ENCODE assay signal across 13 mouse cellular contexts in genomic region chr16:34466649-34467048, GRCm38 (mm10).
DNase-seq lines count a peak whose midpoint lies in the region; ATAC-seq and TF ChIP-seq lines count a peak whose summit lies in the region.
"Had no signal": no experiment of that assay in that cellular context is flagged by ENCODE, and none has a peak within 500 bp of the region (broad histone marks: within the 10 kb centered on the region; RNA-seq: fewer than 3 reads in every experiment).

No protein-coding gene starts in this region.

- intact Hi-C loops in heart, postnatal 10 days (cut with DNase I), result loop anchor here (5.0 kb wide), 2 partner anchors 106 to 119 kb away; partner anchors contain the start of gene Kalrn

- no peak for ATAC-seq in intestine, postnatal 0 days
- no peak for ATAC-seq in intestine, embryonic 16.5 days
- no peak for ATAC-seq in midbrain, embryonic 16.5 days
- no peak for ATAC-seq in frontal cortex, adult (ENCODE audit: low TSS enrichment)
- ATAC-seq: forebrain, embryonic 14.5 days; Patski had no signal

- WGBS in intestine, postnatal 0 days, result 50% methylated on average over 4 of the region's 4 CpGs
- 52% methylated on average over 4 of the region's 4 CpGs for WGBS in intestine, embryonic 16.5 days
- WGBS in midbrain, embryonic 16.5 days, result 46% methylated on average over 4 of the region's 4 CpGs
- 77% methylated on average over 4 of the region's 4 CpGs for WGBS in midbrain, embryonic 10.5 days

- H3K27ac ChIP-seq in intestine, postnatal 0 days (ENCODE audit: low read depth, low read length), result no peak overlapping the region
- H3K27ac ChIP-seq in intestine, embryonic 16.5 days (ENCODE audit: low read length), result no peak overlapping the region
- H3K27ac ChIP-seq in midbrain, embryonic 16.5 days (ENCODE audit: low read length), result peak overlapping the region; percentile 3; the same call in 1 of the 2 replicates
- H3K27ac ChIP-seq in midbrain, embryonic 10.5 days (replicated peaks), result no peak overlapping the region
- H3K27ac ChIP-seq: embryonic facial prominence, embryonic 15.5 days had no signal

- H3K9ac ChIP-seq in intestine, postnatal 0 days (ENCODE audit: low read depth, low read length), result no peak overlapping the region
- no peak overlapping the region for H3K9ac ChIP-seq in intestine, embryonic 16.5 days (ENCODE audit: low read depth, low read length)
- H3K9ac ChIP-seq in midbrain, embryonic 16.5 days (ENCODE audit: low read depth, low read length), result no peak overlapping the region
- H3K9ac ChIP-seq: embryonic facial prominence, embryonic 15.5 days had no signal

- no peak overlapping the region for H3K4me2 ChIP-seq in intestine, postnatal 0 days (replicated peaks; ENCODE audit: low read depth)
- H3K4me2 ChIP-seq in intestine, embryonic 16.5 days (ENCODE audit: low read depth, low read length), result no peak overlapping the region
- no peak overlapping the region for H3K4me2 ChIP-seq in midbrain, embryonic 16.5 days (ENCODE audit: low read length)
- H3K4me2 ChIP-seq: embryonic facial prominence, embryonic 15.5 days had no signal

- no peaks in the 10 kb centered on the region for H3K4me1 ChIP-seq in intestine, postnatal 0 days (replicated peaks; ENCODE audit: control insufficient read depth, insufficient read depth, low read length)
- H3K4me1 ChIP-seq in intestine, embryonic 16.5 days (ENCODE audit: control insufficient read depth, insufficient read depth, low read length), result peaks cover 11% of the 10 kb centered on the region
- H3K4me1 ChIP-seq in midbrain, embryonic 16.5 days (ENCODE audit: control insufficient read depth, insufficient read depth, low read length), result peaks cover 56% of the 10 kb centered on the region
- H3K4me1 ChIP-seq in midbrain, embryonic 10.5 days, result peaks cover 47% of the 10 kb centered on the region

- no peak for DNase-seq in midbrain, embryonic 10.5 days (ENCODE audit: low spot score)
- DNase-seq in heart, postnatal 10 days, result peak; percentile 50 to 58
- DNase-seq in adipocyte (ENCODE audit: low spot score), result no peak
- DNase-seq: kidney, postnatal 25 days; layer of hippocampus, postnatal 36 days; thymus, postnatal 36 days had no signal

- no peak overlapping the region for H3K4me3 ChIP-seq in intestine, postnatal 0 days (ENCODE audit: low read depth, low read length)
- H3K4me3 ChIP-seq in intestine, embryonic 16.5 days (ENCODE audit: low read length), result no peak overlapping the region
- H3K4me3 ChIP-seq in midbrain, embryonic 16.5 days (ENCODE audit: low read depth, low read length), result no peak overlapping the region
- no peak overlapping the region for H3K4me3 ChIP-seq in midbrain, embryonic 10.5 days
- H3K4me3 ChIP-seq: embryonic facial prominence, embryonic 15.5 days had no signal

- no peaks in the 10 kb centered on the region for H3K27me3 ChIP-seq in intestine, postnatal 0 days (replicated peaks; ENCODE audit: control insufficient read depth, insufficient read depth, low read length)
- H3K27me3 ChIP-seq in intestine, embryonic 16.5 days (replicated peaks; ENCODE audit: control insufficient read depth, insufficient read depth, low read length), result no peaks in the 10 kb centered on the region
- no peaks in the 10 kb centered on the region for H3K27me3 ChIP-seq in midbrain, embryonic 16.5 days (ENCODE audit: control insufficient read depth, insufficient read depth, low read depth, low read length)
- H3K27me3 ChIP-seq in midbrain, embryonic 10.5 days (ENCODE audit: low read depth, poor library complexity, severe bottlenecking), result no peaks in the 10 kb centered on the region
- H3K27me3 ChIP-seq: embryonic facial prominence, embryonic 15.5 days; Patski had no signal

- no peaks in the 10 kb centered on the region for H3K36me3 ChIP-seq in intestine, postnatal 0 days (ENCODE audit: control insufficient read depth, insufficient read depth)
- no peaks in the 10 kb centered on the region for H3K36me3 ChIP-seq in intestine, embryonic 16.5 days (ENCODE audit: control insufficient read depth, insufficient read depth, low read length)
- H3K36me3 ChIP-seq in midbrain, embryonic 16.5 days (ENCODE audit: control insufficient read depth, insufficient read depth, low read length), result no peaks in the 10 kb centered on the region
- no peaks in the 10 kb centered on the region for H3K36me3 ChIP-seq in midbrain, embryonic 10.5 days
- H3K36me3 ChIP-seq: embryonic facial prominence, embryonic 15.5 days had no signal

- peak; percentile 42 for TF ChIP-seq CTCF in intestine, postnatal 0 days (IDR thresholded peaks at IDR 0.05; ENCODE audit: low read depth)

- no peaks in the 10 kb centered on the region for H3K9me3 ChIP-seq in intestine, postnatal 0 days (ENCODE audit: control insufficient read depth)
- no peaks in the 10 kb centered on the region for H3K9me3 ChIP-seq in intestine, embryonic 16.5 days (ENCODE audit: control insufficient read depth, low read length)
- H3K9me3 ChIP-seq in midbrain, embryonic 16.5 days (replicated peaks; ENCODE audit: control insufficient read depth, low read length, poor library complexity, severe bottlenecking), result no peaks in the 10 kb centered on the region
- H3K9me3 ChIP-seq in midbrain, embryonic 10.5 days (replicated peaks), result no peaks in the 10 kb centered on the region
- H3K9me3 ChIP-seq: embryonic facial prominence, embryonic 15.5 days had no signal

Comparison
In these comparisons a context has a peak if more than half of its experiments do, and no peak if none do; other contexts are left out.
1. DNase-seq: peak in heart, postnatal 10 days (2 of 2); none in midbrain, embryonic 10.5 days (single experiment) and adipocyte (single experiment).